Mouse (Mus musculus): ENCODE data around the gene Katnal1. TPM values are rescaled to one million over a fixed set of nuclear protein-coding genes. Genes with fewer than 3 reads are reported as not detected.

Gene Katnal1
- total RNA-seq, 2 experiments from 2014 or later, result 62.3 to 66.3 TPM

DNA sequence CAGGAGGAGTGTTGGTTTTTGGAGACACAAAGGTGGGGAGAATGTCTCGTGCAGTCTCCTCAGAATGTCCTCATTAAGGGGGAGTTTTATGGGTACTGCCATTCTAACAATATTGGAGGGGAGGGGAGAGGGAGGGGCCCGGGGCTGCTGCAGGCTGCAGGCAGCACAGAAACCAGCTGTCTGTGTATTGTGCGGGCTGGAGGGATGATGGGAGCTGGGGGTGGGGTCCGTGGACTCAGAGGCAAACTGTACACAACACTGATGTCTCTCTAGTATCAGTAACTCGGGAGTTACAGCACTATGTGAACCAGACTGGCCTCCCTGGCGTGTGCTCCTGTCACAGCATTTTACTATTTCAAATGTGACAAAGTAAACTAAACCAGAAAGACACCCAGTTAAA is 5.3 kb upstream of the Katnal1 start:
- Histone ChIP-seq H3K4me3 (no peak overlapping the region), H3K27ac (no peak overlapping the region)
- DNase-seq (ENCODE audit: low spot score in 2 of 2), result no peak
- TF ChIP-seq CTCF (conservative IDR thresholded peaks at IDR 0.05), result no peak

- DNase-seq (ENCODE audit: low spot score in 2 of 2), result no peak
- Histone ChIP-seq H3K4me3 (no peak overlapping the region), H3K27ac (no peak overlapping the region)
- no peak for TF ChIP-seq CTCF (conservative IDR thresholded peaks at IDR 0.05)
These were observed 4.6 kb upstream of the Katnal1 start for GRCm38 (mm10) chr5:148933767-148934166.

GRCm38 (mm10) chr5:148931301-148931700 is 2.2 kb upstream of the Katnal1 start:
- Histone ChIP-seq H3K4me3 (no peak overlapping the region), H3K27ac (no peak overlapping the region)
- DNase-seq (ENCODE audit: low spot score in 2 of 2), result no peak
- TF ChIP-seq CTCF (conservative IDR thresholded peaks at IDR 0.05), result no peak

- TF ChIP-seq CTCF (conservative IDR thresholded peaks at IDR 0.05), result no peak
- Histone ChIP-seq H3K27ac (peak overlapping the region; percentile 94), H3K4me3 (peak overlapping the region; percentile 56)
- DNase-seq (ENCODE audit: low spot score in 2 of 2), result peak; percentile 93 to 95
These were observed 571 bp downstream of the Katnal1 start for GRCm38 (mm10) chr5:148928382-148929115.

GRCm38 (mm10) chr5:148927717-148928223 is 1.4 kb downstream of the Katnal1 start:
- Histone ChIP-seq H3K27ac (peak overlapping the region; percentile 94), H3K4me3 (peak overlapping the region; percentile 56)
- no peak for DNase-seq (ENCODE audit: low spot score in 2 of 2)
- TF ChIP-seq CTCF (conservative IDR thresholded peaks at IDR 0.05), result no peak; the same call in 1 of the 2 replicates

GRCm38 (mm10) chr5:148924586-148924985 is 4.5 kb downstream of the Katnal1 start:
- DNase-seq (ENCODE audit: low spot score in 2 of 2), result no peak
- TF ChIP-seq CTCF (conservative IDR thresholded peaks at IDR 0.05), result no peak
- H3K4me3 ChIP-seq, result no peak overlapping the region
- H3K27ac ChIP-seq, result no peak overlapping the region

- no peak overlapping the region for H3K4me3 ChIP-seq
- DNase-seq (ENCODE audit: low spot score in 2 of 2), result no peak
- TF ChIP-seq CTCF (conservative IDR thresholded peaks at IDR 0.05), result no peak
- no peak overlapping the region for H3K27ac ChIP-seq
These were observed 5.1 kb downstream of the Katnal1 start for GRCm38 (mm10) chr5:148924051-148924450.

- DNase-seq (ENCODE audit: low spot score in 2 of 2), result no peak
- Histone ChIP-seq H3K27ac (no peak overlapping the region), H3K4me3 (no peak overlapping the region)
- no peak for TF ChIP-seq CTCF (conservative IDR thresholded peaks at IDR 0.05)
These were observed 5.7 kb downstream of the Katnal1 start for GRCm38 (mm10) chr5:148923408-148923807.

DNA sequence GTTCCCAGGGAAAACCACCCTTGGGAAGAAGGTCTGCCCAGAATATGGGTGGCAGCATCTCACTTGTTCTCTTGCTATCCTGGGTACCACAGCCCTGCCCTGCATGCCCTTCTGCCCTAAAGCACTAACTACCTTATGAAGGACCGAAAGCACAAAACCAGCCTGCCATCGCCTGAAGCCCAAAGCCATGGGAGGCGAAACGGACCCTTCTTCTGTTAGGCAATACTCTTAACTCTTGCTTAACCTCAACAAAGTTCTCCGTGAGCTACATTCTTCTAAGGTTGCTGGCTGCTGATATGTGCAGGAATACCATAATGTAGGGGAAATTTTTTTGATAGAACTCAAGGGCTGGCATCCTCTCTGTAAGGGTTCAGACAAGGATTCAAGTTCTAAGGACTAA is 6.3 kb downstream of the Katnal1 start:
- Histone ChIP-seq H3K4me3 (no peak overlapping the region), H3K27ac (no peak overlapping the region)
- no peak for DNase-seq (ENCODE audit: low spot score in 2 of 2)
- no peak for TF ChIP-seq CTCF (conservative IDR thresholded peaks at IDR 0.05)

DNA sequence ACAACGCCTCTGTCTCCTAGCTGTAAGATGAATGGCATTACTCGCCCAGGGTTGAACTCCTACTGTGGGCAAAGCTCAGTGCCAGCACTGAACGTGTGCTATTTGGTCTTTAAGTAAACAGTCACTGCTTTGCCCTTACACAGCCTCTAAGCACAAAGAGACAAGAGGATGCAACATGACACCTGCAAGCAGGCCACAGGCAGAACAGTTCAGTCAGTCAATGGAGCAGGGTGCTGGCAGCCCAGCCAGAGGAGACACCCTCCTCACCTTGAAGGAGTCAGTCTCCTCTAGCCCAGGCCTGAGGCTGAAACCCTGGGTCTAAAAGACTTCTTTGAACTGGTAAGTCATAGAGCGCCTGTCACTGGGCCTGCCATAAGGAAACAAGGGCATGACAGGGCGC is 11.1 kb downstream of the Katnal1 start:
- DNase-seq (ENCODE audit: low spot score in 2 of 2), result no peak
- TF ChIP-seq CTCF (conservative IDR thresholded peaks at IDR 0.05), result no peak
- no peak overlapping the region for H3K4me3 ChIP-seq
- no peak overlapping the region for H3K27ac ChIP-seq

DNA sequence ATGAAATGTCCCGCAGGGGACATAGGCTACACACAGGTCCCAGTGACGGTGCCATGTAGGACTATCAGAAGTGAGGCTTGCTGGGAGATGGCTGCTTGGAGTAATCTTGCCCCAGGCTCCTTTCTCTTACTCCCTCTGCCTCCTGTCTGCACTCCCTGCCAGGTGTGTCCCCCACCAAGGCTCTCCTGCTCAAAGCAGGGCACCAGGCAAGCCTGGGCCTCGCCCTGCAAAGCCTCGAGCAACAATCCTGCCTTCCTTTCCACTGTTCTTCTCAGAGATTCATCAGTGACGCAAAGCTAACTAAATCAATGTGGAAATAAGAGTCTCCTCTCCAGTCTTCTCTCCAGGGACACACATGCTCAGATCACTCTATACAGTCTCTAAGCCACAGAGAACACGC is 12.3 kb downstream of the Katnal1 start:
- no peak for TF ChIP-seq CTCF (conservative IDR thresholded peaks at IDR 0.05)
- DNase-seq (ENCODE audit: low spot score in 2 of 2), result no peak
- Histone ChIP-seq H3K27ac (no peak overlapping the region), H3K4me3 (no peak overlapping the region)

DNA sequence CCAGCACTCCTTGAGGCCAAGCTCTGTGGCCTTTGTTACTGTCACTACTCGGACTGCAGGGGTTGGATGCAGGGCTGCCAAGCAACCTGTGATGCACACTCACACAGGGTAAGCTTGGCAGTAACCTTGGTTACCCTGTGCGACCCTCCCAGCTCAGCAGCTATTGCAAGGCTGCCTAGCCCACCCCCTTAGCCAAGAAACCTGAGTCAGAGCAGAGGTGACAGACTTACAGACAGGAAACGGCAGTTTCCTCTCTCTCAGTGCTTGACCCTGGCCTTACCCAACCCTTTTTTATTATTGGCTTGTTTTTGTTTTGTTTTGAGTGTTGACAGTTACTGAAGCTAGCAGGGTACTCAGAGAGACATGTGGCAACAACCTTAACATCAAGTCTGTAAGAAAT is 16.9 kb downstream of the Katnal1 start:
- Histone ChIP-seq H3K27ac (0 out of 2 replicates have a peak overlapping the region, but pooled peaks have one; percentile 10), H3K4me3 (no peak overlapping the region)
- no peak for TF ChIP-seq CTCF (conservative IDR thresholded peaks at IDR 0.05)
- no peak for DNase-seq (ENCODE audit: low spot score in 2 of 2)

GRCm38 (mm10) chr5:148910066-148910465 is 19.1 kb downstream of the Katnal1 start:
- no peak for TF ChIP-seq CTCF (conservative IDR thresholded peaks at IDR 0.05)
- H3K4me3 ChIP-seq, result no peak overlapping the region
- DNase-seq (ENCODE audit: low spot score in 2 of 2), result no peak
- peak overlapping the region; percentile 90; the same call in 1 of the 2 replicates for H3K27ac ChIP-seq

- TF ChIP-seq CTCF (conservative IDR thresholded peaks at IDR 0.05), result peak; percentile 70
- Histone ChIP-seq H3K4me3 (no peak overlapping the region), H3K27ac (peak overlapping the region; percentile 90)
- DNase-seq (ENCODE audit: low spot score in 2 of 2), result no peak
These were observed 19.7 kb downstream of the Katnal1 start for GRCm38 (mm10) chr5:148909402-148909801.
